Mouse (Mus musculus) forebrain, embryonic 11.5 days (tissue): Measurements from ENCODE around the gene Olfr968. TPM values are rescaled to one million over a fixed set of nuclear protein-coding genes. Genes with fewer than 3 reads are reported as not detected.

Source experiments
- ATAC-seq: fragments of 200-750 bp; cut with Nextera tagmentation; replicated peaks from 2 replicates; pipeline ENCODE4 v1.8.0; 2017; ENCODE audit warnings: moderate TSS enrichment; ENCODE audit not compliant: low FRiP score
- DNase-seq: peaks from one replicate; pipeline ENCODE4 v3.0.0-alpha.2; 2017; ENCODE audit warnings: low spot score
- H3K27ac ChIP-seq: fragments of 300-500 bp; sonication (generic); 2 replicates; pipeline ENCODE4 v1.5.1; 2014; ENCODE audit warnings: low read depth, low read length
- H3K27me3 ChIP-seq: fragments of 300-500 bp; sonication (generic); 2 replicates; pipeline ENCODE4 v1.6.1; 2014; ENCODE audit warnings: mild to moderate bottlenecking, low read length, mixed read lengths; ENCODE audit not compliant: control insufficient read depth, insufficient read depth
- H3K36me3 ChIP-seq: fragments of 300-500 bp; sonication (generic); 2 replicates; pipeline ENCODE4 v1.6.1; 2014; ENCODE audit warnings: mild to moderate bottlenecking, low read length, moderate library complexity, mixed read lengths; ENCODE audit not compliant: control insufficient read depth, insufficient read depth
- H3K4me1 ChIP-seq: fragments of 300-500 bp; sonication (generic); replicated peaks from 2 replicates; pipeline ENCODE4 v1.6.1; 2014; ENCODE audit warnings: low read length, mixed read lengths; ENCODE audit not compliant: control insufficient read depth, insufficient read depth
- H3K4me2 ChIP-seq: fragments of 300-500 bp; sonication (generic); 2 replicates; pipeline ENCODE4 v1.6.1; 2014; ENCODE audit warnings: low read depth, mild to moderate bottlenecking, low read length, moderate library complexity, mixed read lengths; ENCODE audit not compliant: severe bottlenecking
- H3K4me3 ChIP-seq: fragments of 300-500 bp; sonication (generic); 2 replicates; pipeline ENCODE4 v1.5.1; 2014; ENCODE audit warnings: low read depth, low read length
- H3K9ac ChIP-seq: fragments of 300-500 bp; sonication (generic); 2 replicates; pipeline ENCODE4 v1.6.1; 2014; ENCODE audit warnings: low read length
- H3K9me3 ChIP-seq: fragments of 300-500 bp; sonication (generic); 2 replicates; pipeline ENCODE4 v1.6.1; 2016; ENCODE audit warnings: low read length, mixed read lengths; ENCODE audit not compliant: control insufficient read depth
- WGBS: fragments of 180-500 bp; shearing (Covaris S2); extraction: QIAGEN DNeasy Blood & Tissue Kit; methylation state at CpG from one replicate; pipeline ENCODE4 v1.1.7; 2014; 5-methylcytosine and 5-hydroxymethylcytosine counted together
- polyA plus RNA-seq: library from polyadenylated mRNA; unstranded; fragments of >200 nt; fragmentation: Nextera tagmentation; extraction: Ambion mirVana; gene quantifications from 2 replicates; pipeline ENCODE4 v1.2.1, GENCODE M21; 2014

The Olfr968 gene
- polyA plus RNA-seq: not detected in 2 replicates

GRCm38 (mm10) chr9:39783153-39783552, at the start of gene Olfr968:
TSS of gene Olfr968 (minus strand) at chr9:39783253.
- no peak within 1 kb of the TSS for H3K4me2 ChIP-seq
- DNase-seq: no peak
- no peak within 1 kb of the TSS for H3K9ac ChIP-seq
- no peak within 1 kb of the TSS for H3K4me3 ChIP-seq
- WGBS: 79% methylated on average over 1 of the region's 1 CpGs
- no peaks in the 10 kb centered on the region for H3K36me3 ChIP-seq
- ATAC-seq: no peak
- H3K27me3 ChIP-seq: no peaks in the 10 kb centered on the region
- H3K27ac ChIP-seq: no peak within 1 kb of the TSS
- no peaks in the 10 kb centered on the region for H3K9me3 ChIP-seq
- no peaks in the 10 kb centered on the region for H3K4me1 ChIP-seq

- Histone ChIP-seq H3K36me3 (no peaks in the 10 kb centered on the region), H3K9ac (no peak within 1 kb of the TSS), H3K9me3 (no peaks in the 10 kb centered on the region), H3K27me3 (no peaks in the 10 kb centered on the region), H3K4me2 (no peak within 1 kb of the TSS), H3K4me1 (no peaks in the 10 kb centered on the region), H3K27ac (no peak within 1 kb of the TSS), H3K4me3 (no peak within 1 kb of the TSS)
- DNase-seq: no peak
- ATAC-seq: no peak
- 82% methylated on average over 4 of the region's 4 CpGs for WGBS
These were observed 25.5 kb upstream of the Olfr968 start, which contains the start of gene Olfr970 for GRCm38 (mm10) chr9:39808560-39808959. TSS of gene Olfr970 (plus strand) at chr9:39808860.

DNA sequence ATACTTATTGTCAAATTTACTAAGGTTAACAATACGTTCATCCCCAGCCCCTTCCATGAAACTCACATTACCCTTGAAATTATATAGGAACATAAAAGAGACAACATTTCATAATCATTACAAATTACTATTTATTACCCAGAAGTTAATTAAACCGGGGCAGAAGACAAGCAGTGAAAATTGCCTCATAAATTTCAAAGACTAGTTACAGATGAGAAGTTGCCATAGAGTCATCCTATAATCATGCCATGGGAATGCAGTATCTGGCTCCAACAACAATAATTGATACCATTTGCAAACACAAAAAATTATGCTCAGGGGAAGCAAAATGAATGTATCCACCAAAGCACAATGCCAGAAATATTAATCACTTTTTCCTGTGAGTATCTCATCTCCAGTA, 7.5 kb upstream of the Olfr968 start, which contains the start of gene Olfr969:
TSS of gene Olfr969 (plus strand) at position 388 of the 400 bp plus-strand sequence.
- H3K9me3 ChIP-seq: no peaks in the 10 kb centered on the region
- no peak within 1 kb of the TSS for H3K4me2 ChIP-seq
- no peak within 1 kb of the TSS for H3K27ac ChIP-seq
- no peaks in the 10 kb centered on the region for H3K4me1 ChIP-seq
- WGBS: 79% methylated on average over 2 of the region's 2 CpGs
- no peaks in the 10 kb centered on the region for H3K27me3 ChIP-seq
- no peak within 1 kb of the TSS for H3K4me3 ChIP-seq
- ATAC-seq (no peak), DNase-seq (no peak)
- no peak within 1 kb of the TSS for H3K9ac ChIP-seq
- no peaks in the 10 kb centered on the region for H3K36me3 ChIP-seq

- WGBS: 76% methylated on average over 1 of the region's 1 CpGs
- H3K36me3 ChIP-seq: no peaks in the 10 kb centered on the region
- no peak overlapping the region for H3K27ac ChIP-seq
- DNase-seq: no peak
- H3K4me2 ChIP-seq: no peak overlapping the region
- no peak overlapping the region for H3K4me3 ChIP-seq
- H3K9ac ChIP-seq: no peak overlapping the region
- H3K27me3 ChIP-seq: no peaks in the 10 kb centered on the region
- H3K9me3 ChIP-seq: no peaks in the 10 kb centered on the region
- H3K4me1 ChIP-seq: no peaks in the 10 kb centered on the region
- no peak for ATAC-seq
These were observed 36.6 kb downstream of the Olfr968 start for GRCm38 (mm10) chr9:39746428-39746827.

DNA sequence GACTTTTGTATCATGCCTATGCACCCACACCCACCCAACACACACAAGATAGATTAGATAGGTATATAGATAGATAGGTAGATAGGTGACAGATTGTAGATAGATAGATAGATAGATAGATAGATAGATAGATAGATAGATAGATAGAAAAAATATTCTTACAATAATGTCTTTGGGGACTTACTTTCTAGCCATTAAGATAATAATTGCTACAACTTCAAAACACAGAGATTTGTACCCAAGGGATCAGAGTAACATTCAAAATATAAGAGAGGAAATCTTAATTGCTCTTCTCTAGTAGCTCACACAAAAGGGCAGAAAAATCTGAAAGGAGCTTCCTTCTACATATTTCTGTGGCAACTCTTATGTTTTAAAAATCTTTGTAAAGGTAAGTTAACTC, 37.1 kb downstream of the Olfr968 start, which contains the start of gene Olfr967:
TSS of gene Olfr967 (plus strand) at position 301 of the 400 bp plus-strand sequence.
- no peaks in the 10 kb centered on the region for H3K4me1 ChIP-seq
- H3K27me3 ChIP-seq: no peaks in the 10 kb centered on the region
- ATAC-seq: no peak
- H3K4me3 ChIP-seq: no peak within 1 kb of the TSS
- no peaks in the 10 kb centered on the region for H3K36me3 ChIP-seq
- H3K9ac ChIP-seq: no peak within 1 kb of the TSS
- no peaks in the 10 kb centered on the region for H3K9me3 ChIP-seq
- no peak within 1 kb of the TSS for H3K27ac ChIP-seq
- no peak for DNase-seq
- no peak within 1 kb of the TSS for H3K4me2 ChIP-seq

DNA sequence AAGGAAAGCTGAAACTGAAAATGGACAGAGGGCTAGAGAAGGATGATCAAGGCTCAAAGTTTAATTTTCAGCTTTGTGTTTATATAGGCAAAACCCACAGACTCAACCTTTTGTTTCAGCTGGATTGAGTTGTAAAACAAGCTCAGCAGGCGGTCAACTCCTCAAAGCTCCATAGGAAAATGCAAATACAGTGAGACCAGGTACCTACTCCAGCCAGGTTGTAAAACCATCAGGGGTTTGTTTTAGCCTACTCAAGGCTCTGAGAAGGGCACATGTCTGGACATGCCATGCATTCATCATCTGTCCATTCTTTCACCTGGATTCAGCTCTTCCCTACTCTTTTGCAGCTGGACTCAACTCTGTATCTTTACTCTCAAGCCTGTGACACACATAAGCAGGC, 42.3 kb downstream of the Olfr968 start:
- Histone ChIP-seq H3K9ac (no peak overlapping the region), H3K27me3 (no peaks in the 10 kb centered on the region), H3K4me2 (no peak overlapping the region), H3K36me3 (no peaks in the 10 kb centered on the region), H3K4me1 (no peaks in the 10 kb centered on the region), H3K4me3 (no peak overlapping the region), H3K27ac (no peak overlapping the region), H3K9me3 (no peaks in the 10 kb centered on the region)
- no peak for DNase-seq
- WGBS: 96% methylated on average over 1 of the region's 1 CpGs
- no peak for ATAC-seq

DNA sequence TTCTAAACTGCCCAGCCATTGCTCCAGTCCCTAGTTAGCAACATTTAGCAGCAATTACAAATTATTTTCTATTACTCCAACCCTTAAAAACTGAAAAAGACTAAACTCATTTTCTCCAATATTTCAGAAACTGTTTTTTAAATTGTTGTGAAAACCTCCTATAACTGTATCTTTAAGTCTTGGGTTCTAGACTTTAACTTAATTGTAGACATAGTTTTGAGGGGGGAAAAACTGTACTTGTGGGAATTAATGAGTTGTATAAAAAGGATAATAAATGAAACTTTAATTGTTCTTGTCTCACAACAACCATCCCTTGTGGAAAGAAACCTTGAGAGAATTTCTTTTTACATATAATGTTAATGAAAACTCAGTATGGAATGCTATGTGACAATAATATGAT, 52.4 kb downstream of the Olfr968 start, which contains the start of gene Olfr150:
TSS of gene Olfr150 (plus strand) at position 301 of the 400 bp plus-strand sequence.
- Histone ChIP-seq H3K4me3 (no peak within 1 kb of the TSS), H3K27ac (no peak within 1 kb of the TSS), H3K9me3 (no peaks in the 10 kb centered on the region), H3K27me3 (no peaks in the 10 kb centered on the region), H3K4me1 (no peaks in the 10 kb centered on the region), H3K4me2 (no peak within 1 kb of the TSS), H3K36me3 (no peaks in the 10 kb centered on the region), H3K9ac (no peak within 1 kb of the TSS)
- DNase-seq (no peak), ATAC-seq (no peak)

Other genes with a start within 250 kb of the Olfr968 start
- not detected in 2 replicates for gene Olfr958, start 229.2 kb downstream of the Olfr968 start, polyA plus RNA-seq
- gene Olfr959, start 207.7 kb downstream of the Olfr968 start, polyA plus RNA-seq: not detected in 2 replicates
- 16.0 and 17.4 TPM in 2 replicates for gene AW551984, start 178.8 kb downstream of the Olfr968 start, polyA plus RNA-seq
- gene Olfr148, start 172.6 kb downstream of the Olfr968 start, polyA plus RNA-seq: not detected in 2 replicates
- gene Olfr960, start 161.9 kb downstream of the Olfr968 start, polyA plus RNA-seq: not detected in 2 replicates
- gene Olfr961, start 138.2 kb downstream of the Olfr968 start, polyA plus RNA-seq: not detected in 2 replicates
- gene Olfr963, start 116.0 kb downstream of the Olfr968 start, polyA plus RNA-seq: not detected in 2 replicates
- not detected in 2 replicates for gene Olfr149, start 76.1 kb downstream of the Olfr968 start, polyA plus RNA-seq
- not detected in 2 replicates for gene Olfr965, start 71.9 kb downstream of the Olfr968 start, polyA plus RNA-seq
- not detected in 2 replicates for gene Olfr150, start 52.3 kb downstream of the Olfr968 start, polyA plus RNA-seq
- not detected in 2 replicates for gene Olfr967, start 37.0 kb downstream of the Olfr968 start, polyA plus RNA-seq
- gene Olfr969, start 7.7 kb upstream of the Olfr968 start, polyA plus RNA-seq: not detected in 2 replicates
- gene Olfr970, start 25.6 kb upstream of the Olfr968 start, polyA plus RNA-seq: not detected in 2 replicates
- not detected in 2 replicates for gene Olfr971, start 53.6 kb upstream of the Olfr968 start, polyA plus RNA-seq
- gene Olfr972, start 83.2 kb upstream of the Olfr968 start, polyA plus RNA-seq: not detected in 2 replicates
- gene Olfr229, start 124.1 kb upstream of the Olfr968 start, polyA plus RNA-seq: not detected in 2 replicates
- gene Olfr974, start 154.2 kb upstream of the Olfr968 start, polyA plus RNA-seq: not detected in 2 replicates
- gene Olfr975, start 168.8 kb upstream of the Olfr968 start, polyA plus RNA-seq: not detected in 2 replicates
- gene Olfr976, start 177.9 kb upstream of the Olfr968 start, polyA plus RNA-seq: not detected in 2 replicates
- not detected in 2 replicates for gene Olfr978, start 208.9 kb upstream of the Olfr968 start, polyA plus RNA-seq
- gene Olfr979, start 220.2 kb upstream of the Olfr968 start, polyA plus RNA-seq: not detected in 2 replicates
- gene Olfr980, start 226.3 kb upstream of the Olfr968 start, polyA plus RNA-seq: not detected in 2 replicates
- gene Olfr981, start 238.2 kb upstream of the Olfr968 start, polyA plus RNA-seq: not detected in 2 replicates